Mouse (Mus musculus) kidney, adult 11 months (tissue): Measurements from ENCODE around the gene 3110082J24Rik.

Source experiments
- DNase-seq: peaks from one replicate; pipeline ENCODE4 v3.0.0; 2022

3110082J24Rik gene

GRCm38 (mm10) chr5:30105668-30106300 is at the start of gene 3110082J24Rik:
TSS of gene 3110082J24Rik (minus strand) at chr5:30106086.
- DNase-seq: no peak

GRCm38 (mm10) chr5:30155395-30155792 is 49.5 kb upstream of the 3110082J24Rik start:
- no peak for DNase-seq

DNA sequence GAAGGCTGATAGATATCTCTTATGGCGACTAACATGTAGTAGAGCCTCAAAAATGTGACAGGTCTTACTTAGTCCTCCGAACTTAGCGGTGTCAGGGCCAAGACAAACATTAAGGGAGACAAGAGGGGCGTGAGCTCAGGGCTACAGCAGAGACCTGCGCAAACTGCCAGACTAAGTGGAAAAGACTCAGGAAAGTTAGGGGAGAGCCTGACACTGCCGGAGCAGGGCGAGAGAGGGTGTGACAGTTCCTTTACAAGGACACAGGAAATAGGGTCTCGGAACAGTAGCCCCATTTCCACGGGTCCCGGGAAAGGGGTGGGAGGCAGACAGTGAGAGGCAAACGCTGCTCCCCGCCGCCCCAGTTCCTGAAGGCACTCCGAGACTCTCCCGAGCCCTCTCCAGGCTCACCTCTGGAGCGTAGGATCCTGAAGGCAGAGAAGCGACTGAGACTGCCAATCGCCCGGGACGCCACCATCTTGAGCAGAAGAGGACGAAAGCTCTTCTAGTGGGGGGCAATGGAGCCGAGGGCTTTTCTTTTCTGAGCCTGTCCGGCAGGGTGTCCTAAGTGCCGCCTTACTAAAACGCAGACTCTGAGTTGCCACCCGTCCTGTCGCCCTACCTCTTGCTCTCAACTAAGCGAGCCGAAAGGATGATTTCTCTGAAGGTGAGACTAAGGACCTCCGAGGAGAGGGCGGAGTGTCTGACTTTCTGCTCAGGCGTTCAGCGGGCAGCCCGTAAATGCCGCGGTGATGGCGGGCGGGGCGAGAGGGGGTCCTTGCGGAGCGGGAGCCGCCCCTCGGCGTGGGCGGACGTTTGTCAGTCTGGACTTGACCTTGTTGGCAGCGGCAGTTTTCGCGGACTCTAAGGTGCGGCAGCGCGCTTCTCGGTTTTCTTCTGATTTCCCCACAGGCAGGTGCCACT is 48.8 kb upstream of the 3110082J24Rik start, which contains the start of the genes Hadha and Hadhb:
Gene Hadha (minus strand): TSS at position 689 of the 921 bp plus-strand sequence.
Gene Hadhb (plus strand): TSS at position 775 of the 921 bp plus-strand sequence.
- peak; percentile 93 for DNase-seq

DNA sequence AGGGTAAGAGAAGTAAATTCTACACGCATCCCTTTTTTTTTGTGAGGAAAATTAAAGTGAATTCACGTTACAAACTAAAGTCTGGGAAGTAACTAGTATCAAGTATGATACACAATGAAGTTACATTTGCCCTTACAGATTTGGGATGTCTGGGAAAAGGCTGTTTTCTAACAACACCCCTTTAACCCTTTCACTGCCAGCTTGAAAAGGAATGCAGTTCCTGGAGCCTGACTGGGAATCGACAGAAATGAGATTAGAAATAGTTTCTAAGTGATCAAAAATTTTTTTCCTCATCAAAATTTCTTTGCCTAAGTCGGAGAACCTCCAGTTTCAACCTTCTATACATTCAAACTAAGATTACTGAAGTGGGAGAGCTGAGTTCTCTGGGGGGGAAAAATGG is 48.1 kb upstream of the 3110082J24Rik start:
- DNase-seq: no peak

DNA sequence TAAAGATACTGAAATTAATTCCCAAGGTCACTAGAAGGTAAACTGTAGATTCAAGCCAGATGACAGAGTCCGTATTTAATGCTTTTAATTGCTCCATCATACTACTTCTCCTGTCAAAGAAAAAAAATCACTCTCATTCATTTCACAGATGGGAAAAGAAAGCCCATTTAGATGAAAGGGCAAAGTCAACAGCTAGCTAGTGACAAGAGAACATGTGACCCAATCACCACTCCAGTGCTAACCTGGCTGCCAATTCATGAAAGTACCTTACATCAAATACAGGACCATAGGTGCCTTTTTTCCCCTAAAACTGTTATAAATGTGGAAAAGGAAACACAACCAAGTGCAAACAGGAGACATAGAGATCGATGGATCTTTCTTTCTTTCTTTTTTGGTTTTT is 47.3 kb upstream of the 3110082J24Rik start:
- no peak for DNase-seq

DNA sequence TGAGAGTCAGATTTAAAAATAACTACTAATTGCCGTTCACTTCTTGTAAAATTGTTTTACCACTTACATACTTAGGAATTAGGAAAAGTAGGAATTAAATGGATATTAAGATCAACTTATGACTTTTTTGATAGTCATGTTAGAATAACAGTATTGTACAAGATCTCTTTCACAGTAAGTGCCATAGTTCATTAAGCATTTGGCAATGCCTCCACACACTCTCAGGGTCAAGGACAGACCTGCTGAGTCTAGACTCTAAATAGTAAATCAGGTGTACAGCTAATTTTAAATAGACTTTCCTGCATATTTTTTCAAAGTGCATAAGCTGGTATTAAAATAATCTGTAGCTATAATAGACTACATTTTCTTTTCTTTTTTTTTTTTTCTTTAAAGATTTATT is 46.5 kb upstream of the 3110082J24Rik start:
- peak; percentile 48 for DNase-seq

- DNase-seq: peak; percentile 61
These were observed 46.1 kb upstream of the 3110082J24Rik start for GRCm38 (mm10) chr5:30152007-30152406.

DNA sequence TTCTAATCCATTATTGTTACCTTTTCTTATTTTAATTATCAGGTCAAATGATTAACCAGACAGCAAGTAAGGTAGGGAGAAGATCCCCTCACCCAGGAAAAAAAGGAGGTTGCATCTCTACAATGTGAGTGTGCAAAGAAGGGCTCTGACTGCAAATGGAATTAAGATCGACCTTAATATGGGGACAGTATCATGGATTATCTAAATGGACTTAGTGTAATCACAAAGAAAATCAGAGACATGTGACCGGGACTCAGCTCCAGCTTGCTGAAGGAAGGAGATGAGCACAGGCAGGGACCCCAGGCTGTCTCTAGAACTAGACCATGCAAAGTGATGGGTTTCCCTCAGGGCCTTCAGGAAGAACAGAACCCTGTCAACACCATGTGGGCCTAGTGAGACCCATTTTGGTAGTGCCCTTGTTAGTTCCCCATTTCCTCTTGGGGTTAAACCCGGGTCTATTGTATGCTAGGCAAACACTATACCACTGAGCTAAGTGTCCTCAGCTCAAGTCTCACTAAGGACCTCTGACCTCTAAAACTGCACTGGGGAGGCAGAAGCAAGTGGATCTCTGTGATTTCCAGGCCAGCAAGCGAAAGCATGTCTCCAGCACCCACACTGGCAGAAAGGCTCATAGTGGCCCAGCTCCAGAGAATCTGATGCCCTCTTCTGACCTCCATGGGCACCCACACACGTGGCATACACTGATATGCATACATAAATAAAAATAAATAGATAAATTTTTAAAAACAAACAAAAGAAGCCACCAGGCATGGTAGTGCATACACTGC is 42.4 kb upstream of the 3110082J24Rik start:
- no peak for DNase-seq

DNA sequence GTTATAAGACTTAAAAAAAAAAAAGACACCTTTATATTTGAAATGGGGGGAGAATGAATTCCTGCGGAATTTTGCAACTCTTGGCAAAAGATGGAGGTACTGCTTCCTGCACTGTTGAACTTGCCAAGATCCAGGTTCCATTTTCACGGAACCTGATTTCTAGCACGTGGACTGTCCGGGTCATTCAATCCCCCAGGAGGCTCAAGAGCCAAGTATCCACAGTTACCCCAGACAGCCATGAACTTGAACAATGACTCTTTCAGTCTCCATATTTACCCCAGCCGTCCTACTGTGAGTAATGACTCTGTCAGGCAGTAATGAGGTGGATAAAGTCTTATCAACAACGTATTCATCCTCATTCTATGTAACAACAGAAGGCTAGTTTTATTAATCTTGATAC is 40.6 kb upstream of the 3110082J24Rik start:
- no peak for DNase-seq

DNA sequence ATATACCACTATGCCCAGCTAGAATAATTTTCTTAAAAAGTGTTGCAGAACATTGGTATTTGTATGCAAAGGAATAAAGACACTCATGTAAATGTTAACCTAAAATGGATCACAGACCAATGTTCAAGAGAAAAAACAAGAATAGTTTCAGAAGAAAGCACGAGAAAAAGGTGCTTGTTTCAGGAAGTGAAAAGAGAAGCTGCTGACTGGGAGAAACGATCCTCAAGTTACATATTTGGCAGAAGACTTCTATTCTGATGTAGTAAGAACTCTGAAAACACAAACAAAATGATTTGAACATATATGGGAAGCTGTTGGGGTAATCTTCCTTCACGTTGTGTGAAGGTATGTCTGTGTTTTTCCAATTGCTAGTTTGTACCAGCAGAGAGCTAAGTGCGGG is 32.3 kb upstream of the 3110082J24Rik start:
- DNase-seq: no peak

DNA sequence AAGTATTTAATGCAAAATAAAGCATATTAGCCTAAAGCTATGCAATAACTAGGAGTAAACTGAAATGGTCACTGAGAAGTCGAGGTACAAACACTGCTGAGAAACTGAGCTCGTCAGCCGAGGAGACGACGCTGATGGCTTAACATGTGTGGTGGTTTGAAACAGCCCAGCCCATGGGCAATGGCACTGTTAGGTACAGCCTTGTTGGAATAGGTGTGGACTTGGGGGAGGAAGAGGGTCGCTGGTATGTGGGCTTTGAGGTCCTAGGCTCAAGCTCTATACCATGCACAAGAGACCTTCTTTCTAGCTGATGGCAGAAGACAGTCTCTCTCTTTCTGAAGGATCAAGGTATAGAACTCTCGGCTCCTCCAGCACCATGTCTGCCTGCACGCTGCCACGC is 31.4 kb upstream of the 3110082J24Rik start:
- DNase-seq: no peak

- no peak for DNase-seq
These were observed 29.9 kb upstream of the 3110082J24Rik start for GRCm38 (mm10) chr5:30135711-30136231.

- DNase-seq: no peak
These were observed 26.3 kb upstream of the 3110082J24Rik start for GRCm38 (mm10) chr5:30132173-30132572.

DNA sequence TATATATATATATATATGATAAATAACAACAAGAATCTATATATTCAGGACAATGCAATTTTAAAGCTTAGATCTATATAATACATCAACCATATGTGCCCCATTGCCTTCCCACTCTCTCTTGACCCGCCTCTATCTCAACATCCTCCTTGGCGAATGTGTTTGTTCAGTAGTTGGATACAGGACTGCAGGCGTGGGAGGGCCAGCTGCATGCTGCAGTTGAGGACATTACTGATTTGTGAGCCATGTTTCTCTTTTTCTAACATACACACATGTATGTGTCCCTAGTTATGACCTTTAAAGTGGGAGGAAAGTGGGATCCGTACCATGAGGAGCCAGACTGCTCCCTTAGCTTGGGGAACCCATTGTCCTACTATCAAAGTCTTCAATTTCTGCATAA is 25.4 kb upstream of the 3110082J24Rik start:
- DNase-seq: no peak

DNA sequence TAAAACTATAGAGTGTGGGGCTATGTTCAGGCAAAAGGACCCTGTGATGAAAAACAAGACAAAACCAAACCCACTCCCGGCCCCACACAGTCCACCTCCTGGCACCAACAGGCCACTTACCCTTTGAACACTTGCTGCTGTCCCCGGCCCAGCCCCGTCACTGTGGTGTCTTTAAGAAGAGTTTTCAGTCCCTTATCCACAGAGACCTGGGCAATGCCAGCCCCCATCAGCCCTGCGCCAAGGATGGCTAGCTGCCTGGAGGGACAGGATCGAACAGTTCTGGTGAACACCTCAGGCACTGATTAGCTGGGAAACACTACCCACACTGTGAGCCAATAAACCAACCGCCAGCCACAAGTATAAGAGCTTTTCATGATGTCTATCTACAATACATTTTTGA is 22.8 kb upstream of the 3110082J24Rik start:
- no peak for DNase-seq

DNA sequence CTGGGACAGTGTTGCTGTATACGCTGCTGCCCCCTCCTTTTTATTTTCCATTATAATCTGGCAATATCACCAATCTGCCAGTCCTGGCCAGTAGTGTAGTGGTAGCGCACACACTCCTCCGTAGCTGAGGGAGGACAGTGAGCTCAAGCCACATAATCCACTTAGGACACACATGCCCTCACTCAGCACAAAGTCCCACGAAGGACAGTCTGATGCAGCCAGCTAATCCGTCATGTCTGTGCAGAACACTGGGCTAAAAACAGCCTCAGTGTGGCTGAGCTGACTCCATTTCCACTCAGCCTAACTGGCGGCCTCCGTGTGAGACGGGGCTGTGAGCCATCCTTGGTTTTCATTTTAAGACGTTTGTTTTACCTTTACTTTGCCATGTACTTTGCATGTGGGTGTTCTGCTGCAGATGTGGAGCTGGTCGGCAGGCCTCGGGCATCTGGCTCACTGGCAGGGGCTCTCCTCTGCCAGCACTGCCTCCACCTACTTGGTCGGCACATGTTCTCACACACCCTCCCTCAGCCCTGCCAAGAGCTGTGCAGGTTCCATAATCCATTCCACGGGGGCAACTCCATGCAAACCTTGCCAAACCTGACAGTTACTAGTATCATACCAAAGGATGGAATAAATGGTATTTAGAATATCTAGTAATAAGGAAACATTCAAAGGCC is 22.2 kb upstream of the 3110082J24Rik start:
- no peak for DNase-seq

GRCm38 (mm10) chr5:30126756-30127155 is 20.9 kb upstream of the 3110082J24Rik start:
- DNase-seq: no peak

DNA sequence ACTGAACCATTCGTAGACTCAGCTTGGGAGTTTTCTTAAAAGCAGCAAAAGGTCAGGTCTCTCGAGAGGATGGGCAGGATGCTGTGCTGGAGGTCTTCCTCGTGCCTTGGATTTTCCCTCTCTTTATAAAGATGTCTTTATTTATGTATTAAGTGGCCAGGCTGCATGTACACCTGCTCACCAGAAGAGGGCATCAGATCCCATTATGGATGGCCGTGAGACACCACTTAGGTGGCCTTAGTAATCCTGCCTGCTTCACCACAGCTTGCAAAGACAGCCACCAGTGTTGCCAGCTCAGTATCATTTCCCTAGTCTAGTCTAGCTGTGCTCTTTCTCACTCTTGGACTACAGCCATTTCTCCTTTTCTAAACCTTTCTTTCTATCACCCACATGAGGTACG is 19.7 kb upstream of the 3110082J24Rik start:
- no peak for DNase-seq

GRCm38 (mm10) chr5:30122481-30122880 is 16.6 kb upstream of the 3110082J24Rik start:
- DNase-seq: no peak

- peak; percentile 73 for DNase-seq
These were observed 14.2 kb upstream of the 3110082J24Rik start for GRCm38 (mm10) chr5:30120106-30120505.

DNA sequence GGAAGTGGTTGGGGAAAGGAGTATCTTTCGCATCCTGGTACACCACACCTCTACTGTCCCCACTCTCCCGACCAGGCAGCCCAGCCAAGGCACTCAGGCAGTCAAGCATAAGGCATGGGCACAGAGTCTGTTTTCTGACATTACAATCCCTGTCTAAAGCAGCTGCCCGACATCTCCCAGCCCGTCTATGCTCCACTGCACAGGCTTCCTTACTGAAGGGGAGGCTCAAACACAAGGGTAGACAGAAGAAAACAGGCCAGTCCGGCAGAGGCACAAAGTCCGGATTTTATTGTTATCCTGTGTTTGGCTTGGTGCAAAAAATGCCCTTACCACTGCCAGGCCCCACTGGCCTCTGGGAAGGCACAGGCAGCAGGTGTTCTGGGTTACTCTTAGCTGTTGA is 13.3 kb upstream of the 3110082J24Rik start:
- DNase-seq: peak; percentile 54

- DNase-seq: no peak
These were observed 12.1 kb upstream of the 3110082J24Rik start for GRCm38 (mm10) chr5:30118018-30118417.
